Mouse (Mus musculus) ES-Bruce4 (cell line): ENCODE measurements around the gene Nmur1.

ENCODE experiments used
- CTCF ChIP-seq: IDR thresholded peaks from one replicate; pipeline ENCODE4 v1.8.1; 2011; ENCODE audit warnings: low read depth, low read length
- POLR2A ChIP-seq: IDR thresholded peaks from one replicate; pipeline ENCODE4 v1.8.1; 2011; ENCODE audit warnings: low read length; ENCODE audit not compliant: insufficient read depth

GRCm38 (mm10) chr1:86406914-86407313 is 19.1 kb downstream of the Nmur1 start:
- TF ChIP-seq CTCF = no peak
- no peak for TF ChIP-seq POLR2A
